Mouse (Mus musculus) brain, embryonic 14.5 days (tissue): ENCODE measurements around the gene Mef2b. TPM values are rescaled to one million over a fixed set of nuclear protein-coding genes. Genes with fewer than 3 reads are reported as not detected.

ENCODE experiments used
- DNase-seq: peaks from one replicate; pipeline ENCODE4 v3.0.0-alpha.2; 2011; ENCODE audit warnings: low read depth
- CTCF ChIP-seq: fragments of 200-500 bp; IDR thresholded peaks from 2 replicates; pipeline ENCODE4 v1.5.1; 2012; ENCODE audit warnings: inconsistent platforms, mild to moderate bottlenecking, moderate library complexity, borderline replicate concordance; ENCODE audit not compliant: insufficient read depth, insufficient read length; ENCODE audit errors: extremely low read depth
- POLR2A ChIP-seq: fragments of 200-500 bp; IDR thresholded peaks from 2 replicates; pipeline ENCODE4 v1.6.1; 2012; ENCODE audit warnings: mild to moderate bottlenecking, inconsistent platforms, borderline replicate concordance; ENCODE audit not compliant: poor library complexity, insufficient read depth, insufficient read length, severe bottlenecking; ENCODE audit errors: extremely low read depth
- polyA plus RNA-seq: library from polyadenylated mRNA; depleted of rRNA; stranded (reverse); fragments of >200 nt; gene quantifications from 2 replicates; pipeline ENCODE4 v1.2.3, GENCODE M21; 2012

The Mef2b gene
- polyA plus RNA-seq, 1 experiment: 0.22 TPM

- TF ChIP-seq CTCF (no peak), POLR2A (no peak)
- no peak for DNase-seq
These were observed 21.9 kb upstream of the Mef2b start for GRCm38 (mm10) chr8:70117611-70118010.

- TF ChIP-seq CTCF (peak; percentile 49; the same call in 1 of the 2 replicates), POLR2A (peak; percentile 59; the same call in 1 of the 2 replicates)
- peak; percentile 97 for DNase-seq
These were observed 20.5 kb upstream of the Mef2b start for GRCm38 (mm10) chr8:70118726-70119700.

DNA sequence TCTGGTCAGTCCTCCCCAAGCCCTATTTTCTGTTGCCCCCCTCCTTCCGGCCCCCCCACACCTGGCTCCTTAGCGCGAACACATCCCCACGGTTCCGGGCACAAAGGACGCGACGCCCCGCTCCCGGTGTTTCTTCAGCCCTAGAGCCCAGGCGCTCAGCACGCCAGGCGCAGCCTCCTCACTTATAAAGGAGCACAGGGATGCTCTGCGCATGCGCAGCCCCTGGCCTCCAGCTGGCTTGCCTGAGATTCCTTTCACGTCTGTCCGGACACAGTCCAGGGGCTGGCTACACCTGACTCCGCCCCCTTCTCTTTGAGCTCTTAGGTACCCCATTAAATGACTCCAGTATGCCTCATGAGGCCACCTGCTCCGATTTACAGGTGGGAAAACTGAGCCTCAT lies 18.8 kb upstream of the Mef2b start, which contains the start of gene Ncan:
Ncan (minus strand) TSS at position 207 of the 400 bp plus-strand sequence.
- DNase-seq: peak; percentile 96
- TF ChIP-seq POLR2A: peak; percentile 98
- no peak for TF ChIP-seq CTCF

DNA sequence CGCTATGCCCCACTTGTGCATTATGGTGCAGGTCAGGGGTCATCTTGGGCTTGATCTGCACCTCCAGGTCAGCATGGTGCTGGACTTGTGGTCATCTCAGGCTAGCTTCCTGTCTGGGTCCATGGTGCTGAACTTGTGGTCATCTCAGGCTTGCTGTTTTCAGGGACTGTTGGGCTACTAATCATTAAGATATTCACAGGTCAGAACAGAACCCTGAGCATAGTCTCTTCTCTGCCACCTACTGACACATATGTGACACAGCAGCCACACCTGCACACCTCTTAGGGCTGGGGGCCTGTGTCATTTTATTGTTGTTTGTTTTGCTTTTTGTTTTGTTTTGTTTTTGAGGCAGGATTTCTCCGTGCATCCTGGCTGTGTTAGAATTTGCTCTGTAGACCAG lies 16.6 kb upstream of the Mef2b start:
- peak; percentile 49; the same call in 1 of the 2 replicates for TF ChIP-seq CTCF
- TF ChIP-seq POLR2A: no peak
- DNase-seq: no peak

GRCm38 (mm10) chr8:70124992-70125391 lies 14.5 kb upstream of the Mef2b start:
- TF ChIP-seq CTCF: no peak
- TF ChIP-seq POLR2A: no peak
- DNase-seq: no peak

DNA sequence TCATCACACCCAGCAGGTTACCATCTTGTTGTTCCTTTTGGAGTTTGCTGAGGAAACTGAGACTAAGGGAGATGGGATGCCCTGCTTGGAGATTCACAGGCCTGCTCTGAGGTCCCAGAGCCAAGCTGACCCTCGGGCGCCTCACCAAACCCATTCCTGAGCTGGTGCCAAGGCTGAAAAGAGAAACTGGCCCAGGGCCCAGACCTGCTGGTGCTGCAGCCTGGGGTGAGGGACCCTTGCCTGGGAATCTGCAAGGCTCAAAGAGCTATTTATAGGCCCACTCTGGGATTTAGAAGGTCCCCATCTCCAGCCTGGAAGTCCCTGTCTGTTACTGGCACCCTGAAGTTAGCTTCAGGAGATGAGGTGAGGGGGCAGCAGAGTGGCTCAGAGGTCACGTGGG lies 11.1 kb upstream of the Mef2b start:
- DNase-seq: peak; percentile 86
- TF ChIP-seq CTCF (no peak), POLR2A (no peak)

GRCm38 (mm10) chr8:70129309-70129952 lies 10.1 kb upstream of the Mef2b start:
- DNase-seq: peak; percentile 93
- TF ChIP-seq POLR2A (no peak), CTCF (no peak)

- no peak for DNase-seq
- TF ChIP-seq CTCF (no peak), POLR2A (no peak)
These were observed 9.4 kb upstream of the Mef2b start for GRCm38 (mm10) chr8:70130066-70130465.

DNA sequence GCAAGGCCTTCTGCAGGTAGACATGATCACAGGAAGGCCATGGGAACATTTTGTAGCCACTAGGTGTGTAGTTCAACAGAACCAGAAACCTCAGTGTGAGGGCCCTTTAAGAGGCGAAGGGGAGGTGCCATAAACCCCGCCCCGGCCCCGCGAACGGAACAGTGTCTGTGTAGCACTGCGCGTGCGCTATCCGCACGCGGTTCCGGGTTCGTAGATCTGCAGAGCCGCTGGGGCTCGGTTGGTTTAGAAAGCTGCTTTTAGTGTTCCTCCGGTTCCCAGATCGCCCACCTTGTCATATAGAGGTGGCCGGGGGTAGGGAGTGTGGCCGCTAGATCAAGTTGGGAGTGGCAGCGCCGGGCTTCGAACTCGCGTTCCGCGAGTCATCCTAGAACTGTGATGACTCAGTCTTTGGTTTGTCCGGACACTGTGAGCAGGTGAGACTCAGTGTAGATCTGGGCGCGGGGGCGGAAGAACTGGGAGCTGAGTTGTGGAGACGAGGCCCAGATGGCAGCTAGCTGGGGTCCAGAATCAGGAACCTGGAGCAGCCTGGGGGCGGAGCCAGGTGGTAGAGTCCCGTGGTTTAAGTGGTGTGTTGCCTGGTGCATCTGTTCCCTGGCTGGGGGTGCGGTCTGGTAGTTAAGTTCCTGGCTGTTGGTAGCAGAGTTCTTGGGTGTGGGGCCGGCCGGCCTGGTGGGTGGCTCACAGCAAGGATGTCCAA lies 8.2 kb upstream of the Mef2b start, which contains the start of gene Nr2c2ap:
Nr2c2ap (plus strand) TSS at position 168 of the 718 bp plus-strand sequence.
- DNase-seq: peak; percentile 94
- TF ChIP-seq POLR2A (0 out of 2 replicates have a peak, but pooled peaks have one; percentile 16), CTCF (no peak; the same call in 1 of the 2 replicates)

DNA sequence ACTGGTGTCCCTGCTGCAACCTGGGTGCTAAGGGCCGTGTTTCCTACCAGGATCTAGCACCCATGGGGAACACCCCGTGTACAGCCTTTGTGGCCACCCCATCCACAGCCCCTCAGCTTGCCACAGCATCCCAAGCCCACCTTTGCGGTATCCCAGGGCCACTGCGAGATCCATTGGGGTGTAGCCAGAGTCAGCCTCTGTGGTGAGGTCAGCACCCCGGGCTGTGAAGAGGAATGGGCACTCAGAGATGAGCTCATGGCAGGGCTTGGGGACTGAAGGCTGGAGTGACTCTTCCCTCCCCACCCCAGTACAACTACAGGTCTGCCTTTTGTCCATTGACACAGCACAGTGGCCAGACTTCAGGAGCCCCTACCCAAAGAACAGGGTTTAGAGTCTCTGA lies 5.4 kb upstream of the Mef2b start:
- TF ChIP-seq CTCF (no peak), POLR2A (no peak)
- DNase-seq: no peak
